Comparison of ENCODE assay signal across 23 mouse cellular contexts in genomic region chr8:11762821-11763220, GRCm38 (mm10). TPM values are rescaled to one million over a fixed set of nuclear protein-coding genes. Genes with fewer than 3 reads are reported as not detected.
DNase-seq lines count a peak whose midpoint lies in the region; ATAC-seq and TF ChIP-seq lines count a peak whose summit lies in the region.
"Had no signal": no experiment of that assay in that cellular context is flagged by ENCODE, and none has a peak within 500 bp of the region (broad histone marks: within the 10 kb centered on the region; RNA-seq: fewer than 3 reads in every experiment).

No protein-coding gene starts in this region.

- no peak for TF ChIP-seq CTCF in heart, adult 2 months (IDR thresholded peaks at IDR 0.05)

- no peak for ATAC-seq in heart, embryonic 12.5 days (ENCODE audit: insufficient number of reproducible peaks, low FRiP score)
- ATAC-seq: liver, embryonic 12.5 days had no signal

- H3K4me1 ChIP-seq in heart, embryonic 12.5 days (replicated peaks) = peaks cover 44% of the 10 kb centered on the region
- peaks cover 4% of the 10 kb centered on the region for H3K4me1 ChIP-seq in heart, adult 2 months (ENCODE audit: control insufficient read depth, insufficient read depth, low read length)

- no peak overlapping the region for H3K27ac ChIP-seq in heart, embryonic 12.5 days (ENCODE audit: poor library complexity, severe bottlenecking)
- H3K27ac ChIP-seq in heart, adult 2 months = no peak overlapping the region
- H3K27ac ChIP-seq: embryonic facial prominence, embryonic 13.5 days; forebrain, embryonic 12.5 days; hindbrain, embryonic 13.5 days; limb, embryonic 13.5 days; liver, embryonic 12.5 days; midbrain, embryonic 12.5 days; neural tube, embryonic 15.5 days; stomach, postnatal 0 days had no signal

- H3K4me2 ChIP-seq in heart, embryonic 12.5 days = no peak overlapping the region
- H3K4me2 ChIP-seq: embryonic facial prominence, embryonic 13.5 days; forebrain, embryonic 12.5 days; heart, embryonic 11.5 days; hindbrain, embryonic 13.5 days; limb, embryonic 13.5 days; liver, embryonic 12.5 days; midbrain, embryonic 12.5 days; neural tube, embryonic 15.5 days had no signal

- TF ChIP-seq EP300 in heart, adult 2 months (IDR thresholded peaks at IDR 0.05; ENCODE audit: insufficient read depth, low read depth, low read length) = no peak

- 79% methylated on average over 7 of the region's 7 CpGs for WGBS in heart, embryonic 12.5 days
- 65% methylated on average over 7 of the region's 7 CpGs for WGBS in heart, adult 2 months

- intact Hi-C loops in heart, adult 2 months (cut with DNase I) = no loop called here

- H3K9me3 ChIP-seq in heart, embryonic 12.5 days (replicated peaks) = no peaks in the 10 kb centered on the region
- H3K9me3 ChIP-seq: embryonic facial prominence, embryonic 13.5 days; forebrain, embryonic 12.5 days; hindbrain, embryonic 13.5 days; limb, embryonic 13.5 days; liver, embryonic 12.5 days; midbrain, embryonic 12.5 days; neural tube, embryonic 15.5 days had no signal

- no peak for DNase-seq in heart, adult 2 months
- DNase-seq in cerebellum, adult 11 months = peak; percentile 82
- DNase-seq in cerebellum, adult 8-10 months = peak; percentile 83
- DNase-seq in cerebellum, postnatal 36 days = peak; percentile 83
- DNase-seq in urinary bladder, adult 2 months (ENCODE audit: low spot score) = no peak
- no peak for DNase-seq in spleen, postnatal 36 days (ENCODE audit: low spot score in 2 of 2)
- DNase-seq: embryo, embryonic 11 days; kidney, adult 18-20 months; lung, adult 18-20 months; lung, postnatal 10 days; thymus, adult 2 months; thymus, postnatal 4 days had no signal

- no peak for TF ChIP-seq POLR2A in heart, adult 2 months (IDR thresholded peaks at IDR 0.05; ENCODE audit: insufficient read depth, low read depth, low read length)

- H3K36me3 ChIP-seq in heart, embryonic 12.5 days = peaks cover 15% of the 10 kb centered on the region; the same call in 1 of the 2 replicates
- no peaks in the 10 kb centered on the region for H3K36me3 ChIP-seq in heart, adult 2 months (ENCODE audit: control insufficient read depth, insufficient read depth, low read length)
- H3K36me3 ChIP-seq: hindbrain, embryonic 13.5 days had no signal

- H3K9ac ChIP-seq in heart, embryonic 12.5 days = 0 out of 2 replicates have a peak overlapping the region, but pooled peaks have one; percentile 28
- no peak overlapping the region for H3K9ac ChIP-seq in heart, adult 2 months (ENCODE audit: low read depth, low read length)
- H3K9ac ChIP-seq: embryonic facial prominence, embryonic 13.5 days; forebrain, embryonic 12.5 days; hindbrain, embryonic 13.5 days; limb, embryonic 13.5 days; liver, embryonic 12.5 days; midbrain, embryonic 12.5 days; neural tube, embryonic 15.5 days had no signal

- H3K27me3 ChIP-seq in heart, embryonic 12.5 days (replicated peaks) = no peaks in the 10 kb centered on the region
- H3K27me3 ChIP-seq in heart, adult 2 months (ENCODE audit: control insufficient read depth, insufficient read depth, low read length) = no peaks in the 10 kb centered on the region
- H3K27me3 ChIP-seq: embryonic facial prominence, embryonic 13.5 days; forebrain, embryonic 12.5 days; hindbrain, embryonic 13.5 days; limb, embryonic 13.5 days; liver, embryonic 12.5 days; midbrain, embryonic 12.5 days; neural tube, embryonic 15.5 days had no signal

- peaks cover 9% of the 10 kb centered on the region for H3K79me2 ChIP-seq in heart, adult 2 months (replicated peaks; ENCODE audit: control insufficient read depth, insufficient read depth, low read length)

- H3K4me3 ChIP-seq in heart, embryonic 12.5 days = no peak overlapping the region
- H3K4me3 ChIP-seq in heart, adult 2 months = no peak overlapping the region
- H3K4me3 ChIP-seq: embryonic facial prominence, embryonic 13.5 days; erythroblast, embryonic 14.5 days; forebrain, embryonic 12.5 days; hindbrain, embryonic 13.5 days; limb, embryonic 13.5 days; liver, embryonic 12.5 days; midbrain, embryonic 12.5 days; neural tube, embryonic 15.5 days had no signal

RNA-seq across cellular contexts. Expression of gene Arhgef7, which starts 35.3 kb away (rescaled TPM):
- polyA plus RNA-seq in heart, embryonic 12.5 days (2016; fragmentation: Nextera tagmentation; extraction: Ambion mirVana) = 70.5 and 75.3 TPM in 2 replicates
- total RNA-seq in heart, adult 2 months (2021) = 100 to 1,000 TPM; 114 to 117 TPM
- 59.7 and 68.7 TPM in 2 replicates for polyA plus RNA-seq in heart, adult 2 months (2012; rRNA removed)
- polyA plus RNA-seq in urinary bladder, adult 2 months (2012; rRNA removed) = 31.5 and 43.8 TPM in 2 replicates

Comparison
In these comparisons a context has a peak if more than half of its experiments do, and no peak if none do; other contexts are left out.
1. DNase-seq: peak in cerebellum, adult 11 months (single experiment), cerebellum, adult 8-10 months (single experiment) and cerebellum, postnatal 36 days (2 of 2); none in heart, adult 2 months (0 of 2), urinary bladder, adult 2 months (single experiment) and spleen, postnatal 36 days (0 of 2).